Mouse (Mus musculus) ES-Bruce4 (cell line): ENCODE data around the gene Tubgcp2.
A peak's percentile ranks its signal among the peaks of the same experiment; 100 is the strongest.

ENCODE experiments used
- CTCF ChIP-seq: IDR thresholded peaks from one replicate; pipeline ENCODE4 v1.8.1; 2011; ENCODE audit warnings: low read depth, low read length
- EP300 ChIP-seq: IDR thresholded peaks from 2 replicates; pipeline ENCODE4 v1.6.1; 2011; ENCODE audit warnings: low read depth, low read length; ENCODE audit not compliant: insufficient read depth
- POLR2A ChIP-seq: IDR thresholded peaks from one replicate; pipeline ENCODE4 v1.8.1; 2011; ENCODE audit warnings: low read length; ENCODE audit not compliant: insufficient read depth

GRCm38 (mm10) chr7:140063092-140063491 lies 26.6 kb upstream of the Tubgcp2 start:
- TF ChIP-seq CTCF (peak; percentile 73), POLR2A (no peak), EP300 (no peak)
